Mouse (Mus musculus): ENCODE results near the gene Cadps. TPM values are rescaled to one million over a fixed set of nuclear protein-coding genes. Genes with fewer than 3 reads are reported as not detected.

Cadps gene
- total and polyA plus RNA-seq, 3 experiments = 0.04 to 0.07 TPM; not detected in 1

- Histone ChIP-seq H3K4me1 (ENCODE audit: control insufficient read depth in 1 of 2, insufficient read depth in 2 of 2) (peaks cover 3 to 7% of the 10 kb centered on the region in 2 experiments; a peak in 1 of 4 replicates), H3K27ac (ENCODE audit: insufficient read depth, low read depth) (no peak overlapping the region), H3K9me3 (replicated peaks; ENCODE audit: low read length) (no peaks in the 10 kb centered on the region), H3K9ac (ENCODE audit: insufficient read depth, low read depth) (no peak overlapping the region), H3K36me3 (replicated peaks in 1 of 2; ENCODE audit: control insufficient read depth in 1 of 2, insufficient read depth in 1 of 2, low read length in 1 of 2) (no peaks in the 10 kb centered on the region), H3K4me2 (ENCODE audit: insufficient read depth, low read depth, poor library complexity, severe bottlenecking) (no peak overlapping the region), H3K79me2 (replicated peaks; ENCODE audit: control insufficient read depth, extremely low read depth, insufficient read depth, poor library complexity, severe bottlenecking) (no peaks in the 10 kb centered on the region), H3K4me3 (replicated peaks in 1 of 3; ENCODE audit: low read depth in 2 of 3, low read length in 2 of 3, poor library complexity in 1 of 3) (no peak overlapping the region), H3K27me3 (replicated peaks) (no peaks in the 10 kb centered on the region)
- in situ Hi-C loops (cut with MboI; ENCODE audit: low pct_ligation_motif_present, low pct_unique_long_range_greater_than_20kb, low sequenced_read_pairs) (no loop called here), dilution Hi-C loops (cut with MboI; ENCODE audit: extremely low pct_ligation_motif_present, extremely low pct_unique_long_range_greater_than_20kb, low sequenced_read_pairs) (no loop called here)
- DNase-seq (ENCODE audit: extremely low read depth) = no peak
- TF ChIP-seq POLR2A (IDR thresholded peaks at IDR 0.05; ENCODE audit: low read depth, low read length) = no peak
- TF ChIP-seq ZNF384 (IDR thresholded peaks at IDR 0.05; ENCODE audit: low read depth, low read length) = no peak
- TF ChIP-seq NELFE (IDR thresholded peaks at IDR 0.05; ENCODE audit: low read depth, low read length) = no peak
- TF ChIP-seq TCF12 (IDR thresholded peaks at IDR 0.05; ENCODE audit: low read depth, low read length) = no peak
- TF ChIP-seq ZMIZ1 (IDR thresholded peaks at IDR 0.05; ENCODE audit: low read depth, low read length) = no peak
- no peak for TF ChIP-seq USF1 (IDR thresholded peaks at IDR 0.05; ENCODE audit: low read depth, low read length)
- no peak for TF ChIP-seq BHLHE40 (IDR thresholded peaks at IDR 0.05; ENCODE audit: low read depth, low read length)
- TF ChIP-seq KAT2A (IDR thresholded peaks at IDR 0.05; ENCODE audit: insufficient replicate concordance, low read length) = no peak
- no peak for TF ChIP-seq RAD21 (IDR thresholded peaks at IDR 0.05; ENCODE audit: low read depth, low read length)
- no peak for TF ChIP-seq PAX5 (IDR thresholded peaks at IDR 0.05; ENCODE audit: low read length)
- no peak for TF ChIP-seq POLR2AphosphoS2 (IDR thresholded peaks at IDR 0.05; ENCODE audit: low read depth, low read length)
- no peak for TF ChIP-seq MYC (IDR thresholded peaks at IDR 0.05; ENCODE audit: low read depth, low read length)
Measured at GRCm38 (mm10) chr14:12837902-12838301, 15.0 kb upstream of the Cadps start.

- dilution Hi-C loops (cut with MboI; ENCODE audit: extremely low pct_ligation_motif_present, extremely low pct_unique_long_range_greater_than_20kb, low sequenced_read_pairs) = no loop called here
- Histone ChIP-seq H3K9ac (ENCODE audit: insufficient read depth, low read depth) (no peak overlapping the region), H3K4me2 (ENCODE audit: insufficient read depth, low read depth, poor library complexity, severe bottlenecking) (no peak overlapping the region), H3K4me1 (ENCODE audit: control insufficient read depth in 1 of 2, insufficient read depth in 2 of 2) (no peaks in the 10 kb centered on the region), H3K79me2 (replicated peaks; ENCODE audit: control insufficient read depth, extremely low read depth, insufficient read depth, poor library complexity, severe bottlenecking) (no peaks in the 10 kb centered on the region), H3K4me3 (replicated peaks in 1 of 3; ENCODE audit: low read depth in 2 of 3, low read length in 2 of 3, poor library complexity in 1 of 3) (no peak overlapping the region), H3K27ac (ENCODE audit: insufficient read depth, low read depth) (no peak overlapping the region), H3K36me3 (replicated peaks in 1 of 2; ENCODE audit: control insufficient read depth in 1 of 2, insufficient read depth in 1 of 2, low read length in 1 of 2) (no peaks in the 10 kb centered on the region), H3K9me3 (replicated peaks; ENCODE audit: low read length) (peaks cover 15% of the 10 kb centered on the region), H3K27me3 (replicated peaks) (no peaks in the 10 kb centered on the region)
- DNase-seq (ENCODE audit: extremely low read depth) = no peak
- TF ChIP-seq BHLHE40 (IDR thresholded peaks at IDR 0.05; ENCODE audit: low read depth, low read length) (no peak), JUND (conservative IDR thresholded peaks at IDR 0.05; ENCODE audit: low read depth, low read length) (no peak), MYC (IDR thresholded peaks at IDR 0.05; ENCODE audit: low read depth, low read length) (no peak), MAFK (IDR thresholded peaks at IDR 0.05; ENCODE audit: insufficient replicate concordance, low read length) (no peak), CTCF (conservative IDR thresholded peaks at IDR 0.05 in 1 of 2, IDR thresholded peaks at IDR 0.05 in 1 of 2; ENCODE audit: low read depth in 2 of 2, low read length in 2 of 2) (no peak), MXI1 (IDR thresholded peaks at IDR 0.05; ENCODE audit: low read depth, low read length) (no peak), SIN3A (IDR thresholded peaks at IDR 0.05; ENCODE audit: low read length) (no peak), KAT2A (IDR thresholded peaks at IDR 0.05; ENCODE audit: insufficient replicate concordance, low read length) (no peak), TBP (conservative IDR thresholded peaks at IDR 0.05; ENCODE audit: low read depth, low read length) (no peak)
- in situ Hi-C loops (cut with MboI; ENCODE audit: low pct_ligation_motif_present, low pct_unique_long_range_greater_than_20kb, low sequenced_read_pairs) = no loop called here
Measured at GRCm38 (mm10) chr14:12823781-12824180, 902 bp upstream of the Cadps start.
